Mouse (Mus musculus) lung, postnatal 14 days (tissue): ENCODE data around the gene Olfr1277.

Source experiments
- DNase-seq: peaks from one replicate; pipeline ENCODE4 v3.0.0; 2021

Gene Olfr1277

DNA sequence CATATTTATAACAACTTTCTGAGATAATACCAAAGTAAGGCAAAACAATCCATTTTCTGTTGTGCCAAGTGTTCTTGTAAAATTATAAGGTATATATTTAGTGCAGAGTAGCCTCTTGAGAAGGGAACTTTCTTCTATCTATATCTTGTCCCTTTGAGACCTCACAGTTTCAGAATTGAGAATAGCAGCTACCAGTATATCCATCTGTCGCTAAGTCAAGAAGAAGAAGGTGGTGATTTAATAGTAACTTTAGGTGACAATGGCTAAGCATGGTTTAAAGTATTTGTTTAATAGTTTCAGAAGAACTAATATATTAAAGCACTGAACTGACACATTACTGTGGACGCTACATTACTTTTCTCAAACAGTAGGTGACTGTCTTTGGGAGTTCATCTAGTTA lies at the start of gene Olfr1277:
Olfr1277 (minus strand) TSS at position 101 of the 400 bp plus-strand sequence.
- no peak for DNase-seq

GRCm38 (mm10) chr2:111313717-111314116 lies 39.8 kb upstream of the Olfr1277 start, which contains the start of gene Olfr1280:
Gene Olfr1280 (plus strand): TSS chr2:111314017.
- no peak for DNase-seq

DNA sequence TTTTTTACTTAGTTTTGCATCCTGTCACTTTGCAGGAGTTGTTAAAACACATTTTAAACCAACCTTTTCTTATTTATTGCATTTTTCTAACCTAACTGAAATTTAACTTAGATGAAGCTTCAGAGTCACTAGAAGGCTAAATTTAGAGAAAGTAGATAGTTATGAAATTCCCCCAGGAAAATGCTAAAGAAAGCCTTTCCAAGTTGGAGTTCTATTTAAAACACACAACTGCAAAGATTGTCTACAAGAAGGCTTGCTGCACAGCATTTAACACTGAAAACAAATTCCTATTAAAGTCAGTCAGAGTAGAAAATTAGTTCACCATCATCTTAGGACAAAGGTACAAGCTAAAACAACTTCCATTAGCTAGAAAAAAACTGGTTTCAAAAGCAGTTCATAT lies 26.5 kb upstream of the Olfr1277 start, which contains the start of gene Olfr1279:
Olfr1279 (plus strand) TSS at position 262 of the 400 bp plus-strand sequence.
- no peak for DNase-seq

DNA sequence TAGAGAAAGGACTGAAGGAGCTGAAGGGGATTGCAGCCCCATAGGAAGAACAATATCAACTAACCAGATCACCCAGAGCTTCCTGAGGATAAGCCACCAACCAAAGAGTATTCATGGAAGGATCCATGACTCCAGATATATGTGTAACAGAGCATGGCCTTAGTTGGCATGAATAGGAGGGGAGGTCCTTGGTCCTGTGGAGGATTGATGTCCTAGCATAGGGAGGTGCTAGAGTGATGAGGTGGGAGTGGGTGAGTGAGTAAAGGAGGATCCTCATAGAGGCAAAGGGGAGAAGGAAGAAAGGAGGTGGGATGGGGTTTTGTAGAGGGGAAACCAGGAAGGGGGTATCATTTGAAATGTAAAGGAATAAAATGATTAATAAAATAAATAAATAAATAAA lies 24.6 kb upstream of the Olfr1277 start:
- DNase-seq = no peak

DNA sequence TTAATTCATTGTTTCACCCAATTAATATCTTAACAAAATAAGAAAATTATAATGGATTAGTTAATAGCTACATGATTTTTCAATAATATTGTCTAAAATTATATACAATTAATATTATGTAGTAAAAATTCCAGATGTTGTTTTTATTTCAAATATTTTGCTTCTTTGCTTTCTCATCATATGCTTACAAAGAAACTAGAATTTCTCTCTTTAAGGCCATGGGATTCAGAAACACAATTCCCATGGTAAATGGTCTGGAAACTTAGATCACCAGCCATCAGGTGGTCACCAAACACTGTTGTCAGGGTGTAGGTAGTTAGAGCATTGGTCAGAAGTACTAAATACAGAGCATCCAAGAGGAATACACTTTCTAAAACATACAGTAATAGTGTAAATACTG lies 15.9 kb upstream of the Olfr1277 start, which contains the start of gene Olfr1278:
Olfr1278 (plus strand) TSS at position 301 of the 400 bp plus-strand sequence.
- no peak for DNase-seq

- no peak for DNase-seq
Observed at GRCm38 (mm10) chr2:111254216-111254615, 19.7 kb downstream of the Olfr1277 start, which contains the start of gene Olfr1276. Gene Olfr1276 (plus strand): TSS chr2:111254516.

- no peak for DNase-seq
Observed at GRCm38 (mm10) chr2:111235186-111235585, 38.7 kb downstream of the Olfr1277 start, which contains the start of gene Olfr1275. Gene Olfr1275 (minus strand): TSS chr2:111235286.

GRCm38 (mm10) chr2:111229502-111229901 lies 44.4 kb downstream of the Olfr1277 start, which contains the start of gene 4930430A15Rik:
Gene 4930430A15Rik (minus strand): TSS chr2:111229602.
- no peak for DNase-seq
